Mouse (Mus musculus): ENCODE measurements around the gene Cenpq. TPM values are rescaled to one million over a fixed set of nuclear protein-coding genes. Genes with fewer than 3 reads are reported as not detected.
A peak's percentile ranks its signal among the peaks of the same experiment; 100 is the strongest.

Gene Cenpq
- 15.4 TPM for polyA plus RNA-seq (2021)

GRCm38 (mm10) chr17:40934420-40935231 lies at the start of gene Cenpq, which contains the start of gene Mut:
TSS of gene Cenpq (minus strand) at chr17:40935047.
TSS of gene Mut (plus strand) at chr17:40934685.
- ChIA-PET CTCF (interaction anchor here (1.0 kb wide), 1 partner anchor 10 kb away, joined by 3 read pairs; no protein-coding TSS in a partner anchor), POLR2A (no interaction called here)
- no peak for TF ChIP-seq CTCF (IDR thresholded peaks at IDR 0.05)
- H3K27me3 ChIP-seq = no peaks in the 10 kb centered on the region
- in situ Hi-C loops (cut with MboI; ENCODE audit: low pct_unique_long_range_greater_than_20kb) = no loop called here
- DNase-seq (ENCODE audit: low read depth, low spot score) = peak; percentile 92
- peak; percentile 99 for ATAC-seq

GRCm38 (mm10) chr17:40977914-40978313 lies 43.1 kb upstream of the Cenpq start:
- ATAC-seq = no peak
- POLR2A ChIA-PET = no interaction called here
- TF ChIP-seq CTCF (IDR thresholded peaks at IDR 0.05) = peak; percentile 44
- no peak for DNase-seq (ENCODE audit: low read depth, low spot score)
- in situ Hi-C loops (cut with MboI; ENCODE audit: low pct_unique_long_range_greater_than_20kb) = no loop called here
- CTCF ChIA-PET = no interaction called here
- peaks cover 6% of the 10 kb centered on the region for H3K27me3 ChIP-seq

- no peaks in the 10 kb centered on the region for H3K27me3 ChIP-seq
- ATAC-seq (no peak), DNase-seq (ENCODE audit: low read depth, low spot score) (no peak)
- in situ Hi-C loops (cut with MboI; ENCODE audit: low pct_unique_long_range_greater_than_20kb) = no loop called here
- POLR2A ChIA-PET = interaction anchor here (0.6 kb wide), 1 partner anchor 50 kb away, joined by 3 read pairs; no protein-coding TSS in a partner anchor
- no peak for TF ChIP-seq CTCF (IDR thresholded peaks at IDR 0.05)
- CTCF ChIA-PET = interaction anchor here (1.2 kb wide), 1 partner anchor 12 kb away, joined by 5 read pairs; no protein-coding TSS in a partner anchor
Measured at GRCm38 (mm10) chr17:40948518-40948917, 13.7 kb upstream of the Cenpq start.

- no peaks in the 10 kb centered on the region for H3K27me3 ChIP-seq
- in situ Hi-C loops (cut with MboI; ENCODE audit: low pct_unique_long_range_greater_than_20kb) = no loop called here
- ATAC-seq (peak; percentile 2), DNase-seq (ENCODE audit: low read depth, low spot score) (no peak)
- CTCF ChIA-PET = interaction anchor here (1.0 kb wide), 1 partner anchor 9 kb away, joined by 3 read pairs; no protein-coding TSS in a partner anchor
- no peak for TF ChIP-seq CTCF (IDR thresholded peaks at IDR 0.05)
- POLR2A ChIA-PET = no interaction called here
Measured at GRCm38 (mm10) chr17:40933985-40934384, 862 bp downstream of the Cenpq start.

- POLR2A ChIA-PET = no interaction called here
- DNase-seq (ENCODE audit: low read depth, low spot score) = no peak
Measured at GRCm38 (mm10) chr17:40915499-40915898, 19.3 kb downstream of the Cenpq start.

GRCm38 (mm10) chr17:40914250-40914649 lies 20.6 kb downstream of the Cenpq start, which contains the start of gene Glyatl3:
TSS of gene Glyatl3 (minus strand) at chr17:40914350.
- ChIA-PET CTCF (no interaction called here), POLR2A (no interaction called here)
- in situ Hi-C loops (cut with MboI; ENCODE audit: low pct_unique_long_range_greater_than_20kb) = no loop called here
- TF ChIP-seq CTCF (IDR thresholded peaks at IDR 0.05) = no peak
- ATAC-seq (no peak), DNase-seq (ENCODE audit: low read depth, low spot score) (no peak)
- H3K27me3 ChIP-seq = peaks cover 10% of the 10 kb centered on the region

More at GRCm38 (mm10) chr17:40915499-40915898, 19.3 kb downstream of the Cenpq start:
- peaks cover 10% of the 10 kb centered on the region for H3K27me3 ChIP-seq
- ATAC-seq = no peak
- CTCF ChIA-PET = no interaction called here
- in situ Hi-C loops (cut with MboI; ENCODE audit: low pct_unique_long_range_greater_than_20kb) = no loop called here
- TF ChIP-seq CTCF (IDR thresholded peaks at IDR 0.05) = no peak

GRCm38 (mm10) chr17:40904721-40905154 lies 30.1 kb downstream of the Cenpq start:
- ChIA-PET CTCF (interaction anchor here (1.0 kb wide), 1 partner anchor 16 kb away, joined by 3 read pairs; no protein-coding TSS in a partner anchor), POLR2A (no interaction called here)
- in situ Hi-C loops (cut with MboI; ENCODE audit: low pct_unique_long_range_greater_than_20kb) = no loop called here
- DNase-seq (ENCODE audit: low read depth, low spot score) (no peak), ATAC-seq (no peak)
- TF ChIP-seq CTCF (IDR thresholded peaks at IDR 0.05) = no peak
- H3K27me3 ChIP-seq = peaks cover 4% of the 10 kb centered on the region

GRCm38 (mm10) chr17:40904056-40904597 lies 30.7 kb downstream of the Cenpq start:
- CTCF ChIA-PET = interaction anchor here (1.0 kb wide), 1 partner anchor 17 kb away, joined by 3 read pairs; no protein-coding TSS in a partner anchor
- peaks cover 4% of the 10 kb centered on the region for H3K27me3 ChIP-seq
- ATAC-seq (no peak), DNase-seq (ENCODE audit: low read depth, low spot score) (no peak)
- POLR2A ChIA-PET = no interaction called here
- in situ Hi-C loops (cut with MboI; ENCODE audit: low pct_unique_long_range_greater_than_20kb) = no loop called here
- no peak for TF ChIP-seq CTCF (IDR thresholded peaks at IDR 0.05)

- peaks cover 7% of the 10 kb centered on the region for H3K27me3 ChIP-seq
- ChIA-PET POLR2A (no interaction called here), CTCF (interaction anchor here (0.6 kb wide), 1 partner anchor 1337 kb away, joined by 3 read pairs; no protein-coding TSS in a partner anchor)
- in situ Hi-C loops (cut with MboI; ENCODE audit: low pct_unique_long_range_greater_than_20kb) = no loop called here
- DNase-seq (ENCODE audit: low read depth, low spot score) = no peak
- no peak for ATAC-seq
- no peak for TF ChIP-seq CTCF (IDR thresholded peaks at IDR 0.05)
Measured at GRCm38 (mm10) chr17:40903345-40903744, 31.5 kb downstream of the Cenpq start.

- POLR2A ChIA-PET = no interaction called here
- TF ChIP-seq CTCF (IDR thresholded peaks at IDR 0.05) = no peak
- no peak for DNase-seq (ENCODE audit: low read depth, low spot score)
- CTCF ChIA-PET = interaction anchor here (1.4 to 1.5 kb wide), 2 partner anchors 63 to 75 kb away, joined by 3 to 6 read pairs; no protein-coding TSS in a partner anchor
- no peak for ATAC-seq
- in situ Hi-C loops (cut with MboI; ENCODE audit: low pct_unique_long_range_greater_than_20kb) = loop anchor here (5.0 kb wide), 1 partner anchor 68 kb away; no protein-coding TSS in a partner anchor
- peaks cover 3% of the 10 kb centered on the region for H3K27me3 ChIP-seq
Measured at GRCm38 (mm10) chr17:40899783-40900363, 35.0 kb downstream of the Cenpq start.
